Mouse (Mus musculus): ENCODE data around the gene Sik2. TPM values are rescaled to one million over a fixed set of nuclear protein-coding genes. Genes with fewer than 3 reads are reported as not detected.

The Sik2 gene
- polyA plus RNA-seq, 1 experiment from 2014 or later: 16.7 TPM

- H3K27ac ChIP-seq: no peak overlapping the region
- DNase-seq (ENCODE audit: low spot score): no peak
- no peak overlapping the region for H3K4me3 ChIP-seq
- H3K27me3 ChIP-seq (ENCODE audit: low read depth, poor library complexity, severe bottlenecking): no peaks in the 10 kb centered on the region
- no peaks in the 10 kb centered on the region for H3K4me1 ChIP-seq
- H3K36me3 ChIP-seq: peaks cover 5% of the 10 kb centered on the region; the same call in 1 of the 2 replicates
- H3K9me3 ChIP-seq (replicated peaks): no peaks in the 10 kb centered on the region
Measured at GRCm38 (mm10) chr9:50924454-50924853, 84.4 kb downstream of the Sik2 start.

- WGBS: 77% methylated on average over 5 of the region's 5 CpGs
- no peak overlapping the region for H3K27ac ChIP-seq
Measured at GRCm38 (mm10) chr9:50922363-50923153, 86.3 kb downstream of the Sik2 start.

DNA sequence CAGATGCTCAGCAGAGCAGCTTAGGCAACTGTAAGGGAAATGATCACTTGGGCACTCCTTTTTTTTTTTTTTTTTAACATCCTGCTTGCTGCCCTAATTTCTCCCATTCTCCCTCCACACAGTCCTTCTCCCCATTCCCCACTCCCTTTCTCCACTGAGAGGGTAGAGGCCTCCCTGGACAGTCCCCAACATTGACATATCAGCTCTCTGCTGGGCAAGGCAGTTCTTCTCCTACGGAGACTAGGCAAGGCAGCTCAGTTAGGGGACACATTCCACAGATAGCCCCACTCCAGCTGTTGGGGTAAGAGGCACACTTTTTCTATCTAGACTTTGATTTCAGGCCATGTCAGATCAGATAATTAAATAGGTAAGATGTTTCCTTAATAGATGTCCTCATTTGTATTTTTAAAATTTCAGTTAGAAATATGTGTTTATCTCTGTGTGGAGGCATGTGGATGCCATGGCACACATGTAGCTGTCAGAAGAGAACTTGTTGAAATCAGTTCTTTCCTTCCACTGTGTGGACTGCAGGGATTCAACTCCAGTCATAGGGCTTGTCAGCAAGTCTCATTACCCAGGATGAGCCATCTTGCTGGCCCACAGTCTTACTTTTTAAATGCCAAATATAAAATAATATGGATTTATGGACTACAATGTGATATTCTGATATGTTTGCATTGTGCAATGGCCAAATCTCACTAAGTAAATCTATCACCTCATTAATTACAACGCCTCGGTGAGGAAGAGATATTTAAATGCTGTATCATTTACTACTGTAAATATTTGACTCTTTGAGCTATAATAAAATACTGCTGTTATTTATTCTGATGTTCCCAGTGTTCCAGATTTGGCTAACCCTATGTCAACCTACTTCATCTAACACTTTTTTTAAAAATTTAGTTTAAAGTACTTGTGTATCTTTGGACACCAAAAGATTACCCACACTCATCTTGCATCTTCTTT, 87.7 kb downstream of the Sik2 start:
- no peak for DNase-seq (ENCODE audit: low spot score)
- Histone ChIP-seq H3K36me3 (no peaks in the 10 kb centered on the region), H3K27ac (no peak overlapping the region), H3K27me3 (ENCODE audit: low read depth, poor library complexity, severe bottlenecking) (no peaks in the 10 kb centered on the region), H3K4me1 (no peaks in the 10 kb centered on the region), H3K9me3 (replicated peaks) (no peaks in the 10 kb centered on the region), H3K4me3 (no peak overlapping the region)
- WGBS: 91% methylated on average over 3 of the region's 3 CpGs

More at GRCm38 (mm10) chr9:50922363-50923153, 86.3 kb downstream of the Sik2 start:
- no peaks in the 10 kb centered on the region for H3K36me3 ChIP-seq
- no peak overlapping the region for H3K4me3 ChIP-seq
- no peak for DNase-seq (ENCODE audit: low spot score)
- H3K27me3 ChIP-seq (ENCODE audit: low read depth, poor library complexity, severe bottlenecking): no peaks in the 10 kb centered on the region
- no peaks in the 10 kb centered on the region for H3K9me3 ChIP-seq (replicated peaks)
- H3K4me1 ChIP-seq: no peaks in the 10 kb centered on the region

- Histone ChIP-seq H3K4me1 (no peaks in the 10 kb centered on the region), H3K4me3 (no peak overlapping the region), H3K27me3 (ENCODE audit: low read depth, poor library complexity, severe bottlenecking) (no peaks in the 10 kb centered on the region), H3K27ac (no peak overlapping the region), H3K36me3 (no peaks in the 10 kb centered on the region), H3K9me3 (replicated peaks) (no peaks in the 10 kb centered on the region)
- DNase-seq (ENCODE audit: low spot score): no peak
- WGBS: 97% methylated on average over 2 of the region's 2 CpGs
Measured at GRCm38 (mm10) chr9:50919554-50919953, 89.3 kb downstream of the Sik2 start.

GRCm38 (mm10) chr9:50918131-50918530, 90.7 kb downstream of the Sik2 start:
- DNase-seq (ENCODE audit: low spot score): no peak
- no peak overlapping the region for H3K4me3 ChIP-seq
- H3K27me3 ChIP-seq (ENCODE audit: low read depth, poor library complexity, severe bottlenecking): no peaks in the 10 kb centered on the region
- H3K27ac ChIP-seq: no peak overlapping the region
- 76% methylated on average over 3 of the region's 3 CpGs for WGBS
- H3K36me3 ChIP-seq: no peaks in the 10 kb centered on the region
- H3K9me3 ChIP-seq (replicated peaks): no peaks in the 10 kb centered on the region
- H3K4me1 ChIP-seq: no peaks in the 10 kb centered on the region

- Histone ChIP-seq H3K9me3 (replicated peaks) (no peaks in the 10 kb centered on the region), H3K4me3 (no peak overlapping the region), H3K27ac (no peak overlapping the region), H3K4me1 (no peaks in the 10 kb centered on the region), H3K27me3 (ENCODE audit: low read depth, poor library complexity, severe bottlenecking) (no peaks in the 10 kb centered on the region), H3K36me3 (peaks cover 14% of the 10 kb centered on the region; the same call in 1 of the 2 replicates)
- 94% methylated on average over 7 of the region's 7 CpGs for WGBS
- DNase-seq (ENCODE audit: low spot score): no peak
Measured at GRCm38 (mm10) chr9:50911861-50912515, 96.9 kb downstream of the Sik2 start.

DNA sequence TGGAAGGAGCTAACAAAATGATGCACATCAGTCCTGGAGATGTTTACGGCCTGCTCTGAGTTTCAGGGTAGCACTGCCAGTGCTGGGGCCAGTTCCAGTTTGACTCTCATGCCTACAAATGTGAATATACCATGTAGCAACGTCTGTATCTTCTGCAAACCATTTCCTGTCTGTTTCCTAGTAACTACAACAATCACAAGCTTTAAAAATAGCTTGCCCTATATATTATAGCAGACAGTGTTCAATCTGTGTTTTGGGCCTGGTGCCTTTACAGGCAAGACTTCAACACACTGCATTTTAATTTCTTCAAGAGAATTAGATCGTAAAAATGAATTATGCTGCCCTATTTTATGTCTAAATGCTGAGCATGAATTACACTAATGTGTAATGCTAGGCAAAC, 103.6 kb downstream of the Sik2 start:
- H3K27me3 ChIP-seq (ENCODE audit: low read depth, poor library complexity, severe bottlenecking): no peaks in the 10 kb centered on the region
- WGBS: 85% methylated on average over 3 of the region's 3 CpGs
- H3K4me1 ChIP-seq: no peaks in the 10 kb centered on the region
- no peaks in the 10 kb centered on the region for H3K9me3 ChIP-seq (replicated peaks)
- no peak for DNase-seq (ENCODE audit: low spot score)
- peaks cover 10% of the 10 kb centered on the region; the same call in 1 of the 2 replicates for H3K36me3 ChIP-seq
- no peak overlapping the region for H3K4me3 ChIP-seq
- no peak overlapping the region for H3K27ac ChIP-seq

GRCm38 (mm10) chr9:50904196-50904847, 104.6 kb downstream of the Sik2 start:
- Histone ChIP-seq H3K27me3 (ENCODE audit: low read depth, poor library complexity, severe bottlenecking) (no peaks in the 10 kb centered on the region), H3K4me3 (no peak overlapping the region), H3K9me3 (replicated peaks) (no peaks in the 10 kb centered on the region), H3K4me1 (no peaks in the 10 kb centered on the region), H3K27ac (no peak overlapping the region), H3K36me3 (peaks cover 13% of the 10 kb centered on the region)
- WGBS: 76% methylated on average over 6 of the region's 6 CpGs
- no peak for DNase-seq (ENCODE audit: low spot score)

DNA sequence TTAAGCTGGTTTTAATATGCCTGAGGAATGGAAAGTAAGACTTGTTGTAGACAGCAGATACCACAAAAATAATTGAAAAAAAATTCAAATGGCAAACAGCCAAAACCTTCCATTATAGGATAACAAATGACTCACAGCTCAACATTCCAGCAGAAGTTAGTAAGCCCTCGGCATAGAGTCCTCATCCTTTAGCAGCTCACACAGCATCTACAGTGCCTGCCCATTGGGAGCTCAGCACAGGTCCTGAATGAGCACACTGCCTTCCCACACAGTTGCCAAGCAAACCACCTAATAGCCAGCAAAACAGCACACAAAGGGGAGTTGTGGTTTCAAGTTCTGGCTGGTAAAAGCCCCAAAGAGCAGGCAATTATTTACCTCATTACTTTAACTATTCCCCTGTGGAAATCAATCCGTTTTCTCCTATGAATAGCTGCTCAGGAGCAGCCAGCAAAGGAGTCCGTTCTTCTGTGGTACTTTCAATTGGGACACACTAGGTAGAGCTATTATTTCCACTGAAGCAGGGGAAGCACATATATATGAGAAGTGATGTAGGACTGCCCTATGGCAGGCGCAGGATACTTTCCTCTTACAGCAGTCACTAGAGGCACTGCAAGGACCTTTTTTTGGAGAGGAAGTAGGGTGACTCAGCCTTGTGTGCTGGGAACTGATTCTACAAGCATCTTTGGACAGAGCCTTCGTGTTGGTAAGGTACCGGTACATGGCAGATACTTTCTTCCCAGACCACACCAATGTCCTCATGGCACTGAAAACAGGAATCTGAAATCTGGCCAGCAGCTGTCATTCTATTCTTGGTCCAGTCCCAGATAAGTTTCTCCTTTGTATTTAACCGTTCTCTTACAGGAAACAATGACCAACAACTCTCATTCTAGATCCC, 108.6 kb downstream of the Sik2 start:
- Histone ChIP-seq H3K36me3 (peaks cover 41% of the 10 kb centered on the region), H3K9me3 (replicated peaks) (no peaks in the 10 kb centered on the region), H3K4me3 (no peak overlapping the region), H3K4me1 (no peaks in the 10 kb centered on the region), H3K27ac (no peak overlapping the region), H3K27me3 (ENCODE audit: low read depth, poor library complexity, severe bottlenecking) (no peaks in the 10 kb centered on the region)
- DNase-seq (ENCODE audit: low spot score): no peak
- 85% methylated on average over 7 of the region's 7 CpGs for WGBS

GRCm38 (mm10) chr9:50893665-50894064, 115.2 kb downstream of the Sik2 start:
- Histone ChIP-seq H3K27me3 (ENCODE audit: low read depth, poor library complexity, severe bottlenecking) (no peaks in the 10 kb centered on the region), H3K36me3 (peaks cover 62% of the 10 kb centered on the region), H3K4me1 (0 out of 2 replicates have a peak, but pooled peaks cover 5% of the 10 kb centered on the region), H3K4me3 (no peak overlapping the region), H3K27ac (no peak overlapping the region), H3K9me3 (replicated peaks) (no peaks in the 10 kb centered on the region)
- no peak for DNase-seq (ENCODE audit: low spot score)
- WGBS: 93% methylated on average over 4 of the region's 4 CpGs

- WGBS: 81% methylated on average over 3 of the region's 3 CpGs
- Histone ChIP-seq H3K4me1 (peaks cover 7% of the 10 kb centered on the region), H3K27ac (no peak overlapping the region), H3K9me3 (replicated peaks) (no peaks in the 10 kb centered on the region), H3K36me3 (peaks cover 48% of the 10 kb centered on the region), H3K27me3 (ENCODE audit: low read depth, poor library complexity, severe bottlenecking) (no peaks in the 10 kb centered on the region), H3K4me3 (no peak overlapping the region)
- DNase-seq (ENCODE audit: low spot score): no peak
Measured at GRCm38 (mm10) chr9:50890494-50891090, 118.3 kb downstream of the Sik2 start.

Measured in limb, embryonic 10.5 days (tissue).